Mouse (Mus musculus): ENCODE measurements around the gene Rnpepl1.
"Not testable (repeated sequence)": the region's sequence is repeated elsewhere in the genome, so short reads cannot be mapped to it uniquely, and the experiment has no call there.

Rnpepl1 gene

GRCm38 (mm10) chr1:92935977-92936376, 25.4 kb downstream of the Rnpepl1 start:
- in situ Hi-C loops (cut with MboI, MseI), result no loop called here

- in situ Hi-C loops (cut with MboI, MseI), result no loop called here
Observed at GRCm38 (mm10) chr1:92936467-92936866, 25.9 kb downstream of the Rnpepl1 start.

- in situ Hi-C loops (cut with MboI, MseI), result no loop called here
Observed at GRCm38 (mm10) chr1:92937797-92938196, 27.2 kb downstream of the Rnpepl1 start.

- in situ Hi-C loops (cut with MboI, MseI), result no loop called here
Observed at GRCm38 (mm10) chr1:92939746-92940145, 29.2 kb downstream of the Rnpepl1 start.

- in situ Hi-C loops (cut with MboI, MseI), result no loop called here
Observed at GRCm38 (mm10) chr1:92943219-92943989, 32.8 kb downstream of the Rnpepl1 start.

- in situ Hi-C loops (cut with MboI, MseI), result no loop called here
Observed at GRCm38 (mm10) chr1:92947966-92948365, 37.4 kb downstream of the Rnpepl1 start.

GRCm38 (mm10) chr1:92949426-92949825, 38.8 kb downstream of the Rnpepl1 start:
- in situ Hi-C loops (cut with MboI, MseI), result no loop called here

- in situ Hi-C loops (cut with MboI, MseI), result no loop called here
Observed at GRCm38 (mm10) chr1:92950607-92951006, 40.0 kb downstream of the Rnpepl1 start, which contains the start of gene Gpr35. Gpr35 (plus strand) TSS chr1:92950865.

- in situ Hi-C loops (cut with MboI, MseI), result no loop called here
Observed at GRCm38 (mm10) chr1:92953641-92954040, 43.1 kb downstream of the Rnpepl1 start.

- in situ Hi-C loops (cut with MboI, MseI), result not testable (repeated sequence)
Observed at GRCm38 (mm10) chr1:92956571-92957335, 46.2 kb downstream of the Rnpepl1 start.

- in situ Hi-C loops (cut with MboI, MseI), result no loop called here
Observed at GRCm38 (mm10) chr1:92958999-92959398, 48.4 kb downstream of the Rnpepl1 start.

- in situ Hi-C loops (cut with MboI, MseI), result not testable (repeated sequence)
Observed at GRCm38 (mm10) chr1:92970791-92971190, 60.2 kb downstream of the Rnpepl1 start.

- in situ Hi-C loops (cut with MboI, MseI), result no loop called here
Observed at GRCm38 (mm10) chr1:92971879-92972795, 61.6 kb downstream of the Rnpepl1 start.

- in situ Hi-C loops (cut with MboI, MseI), result no loop called here
Observed at GRCm38 (mm10) chr1:92972854-92973253, 62.3 kb downstream of the Rnpepl1 start.

Data from T-helper 2 cell (primary cell).